Mouse (Mus musculus) testis, adult 10 weeks (tissue): ENCODE measurements around the gene Nod2. TPM values are rescaled to one million over a fixed set of nuclear protein-coding genes. Genes with fewer than 3 reads are reported as not detected.

Experiments
- polyA plus RNA-seq: library from polyadenylated mRNA; stranded (reverse); fragments of 350-450 nt; fragmentation: Illumina TruSeq; extraction: RNeasy Lipid Tissue Mini Kit (QIAGEN cat#74804); gene quantifications from one replicate; pipeline ENCODE4 v1.2.3, GENCODE M21; 2014; ENCODE audit warnings: low read depth, low replicate concordance

The Nod2 gene
- polyA plus RNA-seq, result not detected

DNA sequence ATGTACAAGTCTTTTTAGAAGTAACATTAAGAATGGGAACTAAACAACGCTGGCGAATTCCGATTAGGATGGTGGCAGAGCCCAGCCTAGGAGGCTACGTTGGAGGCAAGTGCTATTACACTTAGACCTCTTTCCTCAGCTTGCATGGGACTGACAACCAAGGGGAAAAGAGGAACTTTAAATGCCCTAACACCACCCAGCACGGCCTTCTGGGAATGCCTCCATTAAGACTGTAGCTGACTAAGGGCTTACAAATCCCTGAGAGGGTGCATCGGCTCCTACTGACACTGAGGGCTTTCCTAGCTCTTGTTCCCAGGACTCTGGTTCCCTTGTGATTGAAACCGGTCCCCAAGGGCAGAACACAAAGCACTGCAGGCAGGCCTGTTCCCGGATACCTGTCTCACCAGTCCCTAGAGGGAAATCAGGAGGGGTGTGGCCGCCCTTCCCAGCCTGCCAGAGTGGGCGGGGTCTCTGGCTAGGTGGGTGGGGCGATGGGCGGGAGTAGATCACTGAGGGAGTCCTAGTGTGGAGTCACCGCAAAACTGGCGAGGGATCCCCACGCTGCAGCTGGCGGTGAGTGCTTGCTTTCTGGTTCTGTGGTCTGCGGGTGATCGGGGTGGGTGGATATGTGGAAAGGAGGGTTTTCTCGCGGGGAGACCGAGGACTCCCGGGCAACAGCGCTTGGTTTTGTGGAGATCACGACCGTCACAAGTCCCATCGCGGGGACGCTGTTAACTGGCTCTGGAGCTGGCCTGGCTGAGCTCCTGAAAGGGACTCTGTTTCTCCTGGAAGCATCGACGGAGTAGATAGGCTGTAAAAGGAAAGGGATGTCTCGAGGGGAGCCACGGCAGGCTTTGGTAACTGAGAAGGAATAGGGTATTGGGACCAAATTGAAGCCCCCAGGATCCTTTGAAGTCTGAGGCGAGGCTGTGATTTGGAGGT is at the start of gene Nod2:
Nod2 (plus strand) TSS at position 479 of the 942 bp plus-strand sequence.

GRCm38 (mm10) chr8:88635474-88636397 is 11.4 kb upstream of the Nod2 start, which contains the start of gene Snx20:
TSS of gene Snx20 (minus strand) at chr8:88636128.

DNA sequence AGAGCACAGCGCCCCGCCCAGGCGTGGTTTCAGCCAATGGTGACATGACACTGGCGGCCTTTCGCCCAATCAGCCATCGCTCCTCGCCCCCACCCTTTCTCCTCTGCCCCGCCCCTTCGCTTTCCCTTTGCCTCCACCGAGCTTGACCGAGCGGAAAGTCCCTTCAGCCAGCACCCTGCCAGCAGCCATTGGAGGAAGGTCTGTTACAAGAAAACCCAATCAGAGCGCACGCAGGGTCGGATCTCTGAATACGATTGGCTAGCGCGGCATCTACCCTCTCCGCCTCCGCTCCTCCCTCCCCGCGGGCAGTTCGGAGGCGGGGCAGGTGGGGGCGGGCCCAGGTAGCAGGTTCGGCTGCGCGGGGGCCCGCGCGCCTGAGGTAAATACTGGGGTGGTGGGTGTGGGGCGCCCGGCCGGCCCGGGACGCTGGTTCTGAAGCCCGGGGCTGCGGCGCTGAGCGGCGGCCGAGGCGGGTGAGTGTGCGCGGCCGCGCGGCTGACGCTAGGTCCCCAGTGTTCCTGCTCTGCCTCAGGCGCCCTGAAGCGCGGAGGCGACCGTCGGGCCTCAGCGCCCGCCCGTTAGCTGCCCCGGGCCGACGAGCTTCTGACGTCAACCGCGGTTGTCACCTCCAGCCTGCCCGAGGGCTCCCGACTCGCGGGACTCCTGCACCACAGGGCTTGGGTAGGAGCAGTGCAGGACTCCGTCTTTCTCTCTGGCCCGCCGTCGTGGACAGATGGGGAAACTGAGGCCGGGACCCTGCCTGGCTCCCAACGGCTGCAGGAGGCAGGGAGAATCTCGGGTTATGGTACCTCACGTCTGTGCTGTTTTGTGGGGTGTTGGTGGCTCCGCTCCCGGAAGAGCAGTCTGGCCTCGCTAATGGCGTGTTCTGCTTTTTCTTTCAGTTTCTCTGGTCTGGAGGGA is 49.9 kb downstream of the Nod2 start, which contains the start of gene Cyld:
Cyld (plus strand) TSS at position 308 of the 921 bp plus-strand sequence.

Other genes with a start within 250 kb of the Nod2 start
- 0.36 TPM for gene Nkd1, start 126.0 kb upstream of the Nod2 start, polyA plus RNA-seq
- 0.24 TPM for gene Snx20, start 11.2 kb upstream of the Nod2 start, polyA plus RNA-seq
- gene Cyld, start 49.7 kb downstream of the Nod2 start, polyA plus RNA-seq, result 28.4 TPM